Mouse (Mus musculus) layer of hippocampus, adult 8-10 months (tissue): Measurements from ENCODE around the gene Fam241b. TPM values are rescaled to one million over a fixed set of nuclear protein-coding genes. Genes with fewer than 3 reads are reported as not detected.
"Not testable (repeated sequence)": the region's sequence is repeated elsewhere in the genome, so short reads cannot be mapped to it uniquely, and the experiment has no call there.

Experiments
- DNase-seq, 2 experiments: peaks; one replicate each; pipeline ENCODE4 v3.0.0; 2022; ENCODE audit warnings: low spot score in 2 of 2
- total RNA-seq, 4 experiments: library from RNA; stranded (reverse); gene quantifications; 2 replicates each; pipeline ENCODE4 v1.2.4; 2022

Fam241b gene
- total RNA-seq, 4 experiments from 2014 or later = 37.3 to 46.9 (median 41.6) TPM

DNA sequence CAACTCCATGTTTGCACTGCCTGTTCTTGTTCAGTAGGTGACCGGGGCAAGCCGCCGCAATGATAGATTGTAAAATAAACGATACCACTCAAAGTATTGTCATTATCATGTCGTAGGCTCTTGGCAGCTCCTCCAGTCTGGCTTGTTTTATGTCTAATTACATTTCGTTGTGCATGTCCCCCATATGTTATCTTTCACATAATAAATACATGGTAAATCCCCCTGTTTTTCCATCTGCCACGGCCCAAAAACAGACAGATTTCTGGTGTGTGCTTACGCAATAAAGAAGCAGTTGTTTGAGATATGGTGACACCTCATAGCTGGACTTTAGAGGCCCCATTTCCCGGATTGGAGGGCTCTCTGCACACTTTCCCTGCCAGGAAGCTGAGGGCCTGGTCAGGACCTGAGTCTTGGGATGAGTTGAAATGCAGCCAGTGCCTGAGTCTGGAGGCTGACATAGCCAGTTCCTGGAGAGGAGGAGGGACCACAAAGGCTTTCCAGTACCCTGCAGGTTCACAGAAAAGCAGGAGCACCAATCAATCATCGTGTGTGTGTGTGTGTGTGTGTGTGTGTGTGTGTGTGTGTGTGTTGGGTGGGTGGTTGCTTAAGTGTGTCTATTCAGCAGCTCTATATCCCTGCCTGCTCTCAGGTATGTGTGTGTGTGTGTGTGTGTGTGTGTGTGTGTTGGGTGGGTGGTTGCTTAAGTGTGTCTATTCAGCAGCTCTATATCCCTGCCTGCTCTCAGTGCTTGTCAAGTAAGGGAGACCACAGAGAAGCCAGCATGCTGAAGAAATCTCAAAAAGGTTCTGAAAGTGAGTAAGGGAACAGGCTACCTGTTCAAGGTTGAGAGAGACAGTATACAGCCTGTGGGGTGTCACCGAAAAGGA lies 67.2 kb downstream of the Fam241b start:
- no peak for DNase-seq

DNA sequence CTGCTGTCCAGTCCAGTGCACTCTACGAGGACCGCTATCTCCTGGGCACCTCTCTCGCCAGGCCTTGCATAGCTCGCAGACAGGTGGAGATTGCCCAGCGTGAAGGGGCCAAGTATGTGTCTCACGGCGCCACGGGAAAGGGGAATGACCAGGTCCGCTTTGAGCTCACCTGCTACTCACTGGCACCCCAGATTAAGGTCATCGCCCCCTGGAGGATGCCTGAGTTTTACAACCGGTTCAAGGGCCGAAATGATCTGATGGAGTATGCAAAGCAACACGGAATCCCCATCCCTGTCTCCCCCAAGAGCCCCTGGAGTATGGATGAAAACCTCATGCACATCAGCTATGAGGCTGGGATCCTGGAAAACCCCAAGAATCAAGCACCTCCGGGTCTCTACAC lies 72.4 kb downstream of the Fam241b start:
- DNase-seq = not testable (repeated sequence)

DNA sequence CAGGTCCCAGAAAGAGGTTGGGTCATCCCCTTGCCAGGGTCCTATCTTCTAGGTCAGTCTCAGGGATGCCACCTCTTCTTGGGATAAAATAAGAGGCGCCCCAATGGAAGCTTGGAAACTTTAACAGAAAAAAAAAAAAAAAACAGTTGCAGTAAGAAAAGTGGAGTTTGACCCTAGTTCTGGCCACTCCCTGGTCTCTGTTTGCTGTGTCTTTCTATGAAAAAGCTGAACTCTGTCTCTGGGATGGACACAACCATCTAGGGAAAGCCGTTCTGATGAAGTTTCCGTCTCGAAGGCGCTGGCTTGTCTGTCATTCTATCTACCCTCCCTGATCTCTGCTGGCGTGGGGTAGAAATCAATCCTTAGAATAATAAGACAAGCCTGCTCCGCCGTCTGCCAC lies 73.1 kb downstream of the Fam241b start:
- no peak for DNase-seq

DNA sequence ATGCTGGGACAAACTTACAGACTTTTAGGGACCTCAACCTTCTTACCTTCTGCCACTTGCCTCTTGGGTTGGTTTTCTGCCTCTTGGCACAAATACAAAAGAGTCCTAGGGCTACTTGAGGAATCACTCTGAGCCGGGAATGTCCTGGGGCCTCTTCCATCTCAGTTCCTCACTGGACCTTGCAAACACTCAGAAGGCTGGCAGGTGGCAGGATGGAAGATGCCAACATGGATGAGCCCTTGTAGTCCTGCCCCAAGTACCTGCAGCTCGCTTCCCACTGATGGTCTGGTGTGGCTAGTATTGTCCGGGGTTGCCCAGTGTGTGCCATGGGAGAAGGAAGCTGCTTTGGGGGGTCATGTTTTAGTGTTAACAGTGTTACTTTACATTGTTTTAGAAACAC lies 73.8 kb downstream of the Fam241b start:
- no peak for DNase-seq

DNA sequence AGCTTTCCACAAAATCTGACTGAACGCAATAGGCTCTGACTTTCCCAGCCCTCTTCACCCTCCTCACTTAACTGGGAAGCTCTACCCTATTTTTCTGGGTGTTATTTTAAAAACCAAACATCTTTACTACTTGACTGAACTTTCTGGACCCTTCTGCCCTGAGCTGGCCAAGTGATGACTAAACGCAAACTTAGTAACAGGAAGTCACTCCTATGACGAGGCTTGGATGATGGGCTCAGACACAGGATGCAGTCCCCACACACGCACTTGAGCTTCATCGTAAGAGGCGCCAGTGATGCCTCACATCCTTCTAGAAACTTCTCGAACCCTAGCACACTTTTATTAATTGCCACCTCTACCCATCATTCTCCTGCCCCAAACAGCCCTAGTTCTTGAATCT lies 74.3 kb downstream of the Fam241b start:
- no peak for DNase-seq

DNA sequence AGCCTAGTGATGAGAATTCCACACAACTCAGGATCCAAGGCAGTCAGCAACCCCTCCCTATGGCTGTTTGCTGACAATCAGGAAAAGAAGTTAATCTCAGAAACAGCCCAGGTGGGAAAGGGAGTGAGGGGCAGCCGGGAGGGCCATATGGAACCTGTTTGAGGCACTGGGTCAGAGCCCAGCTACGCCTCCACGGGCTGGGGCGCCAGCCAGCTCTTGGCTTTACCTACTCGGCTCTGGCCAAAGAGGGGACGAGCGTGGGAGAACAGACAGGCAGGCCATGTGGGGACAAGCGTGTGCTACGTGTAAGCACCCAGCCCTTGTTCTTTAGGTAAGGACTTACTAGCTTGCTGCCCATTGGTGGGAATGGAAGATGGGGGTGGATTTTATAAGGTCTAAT lies 75.2 kb downstream of the Fam241b start:
- no peak for DNase-seq

DNA sequence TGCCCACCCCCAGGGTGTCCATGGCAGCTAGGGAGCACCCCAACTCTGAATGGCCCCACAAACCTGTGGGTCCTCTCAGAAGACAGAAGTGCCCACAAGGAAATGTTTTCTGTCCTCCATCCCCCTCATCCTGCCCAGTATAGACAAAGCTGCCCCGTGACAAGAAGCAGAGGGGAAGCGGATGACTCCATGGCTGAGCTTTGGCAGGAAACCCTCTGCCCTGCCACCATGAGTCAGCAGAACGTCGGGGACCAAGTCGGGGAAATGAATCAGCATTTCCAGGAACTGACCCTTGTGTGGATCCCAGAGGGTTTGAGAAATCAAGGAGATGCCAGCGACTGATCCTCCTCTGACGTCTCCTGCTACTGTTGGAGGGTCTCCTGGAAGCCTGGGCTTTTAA lies 77.5 kb downstream of the Fam241b start:
- DNase-seq = no peak

DNA sequence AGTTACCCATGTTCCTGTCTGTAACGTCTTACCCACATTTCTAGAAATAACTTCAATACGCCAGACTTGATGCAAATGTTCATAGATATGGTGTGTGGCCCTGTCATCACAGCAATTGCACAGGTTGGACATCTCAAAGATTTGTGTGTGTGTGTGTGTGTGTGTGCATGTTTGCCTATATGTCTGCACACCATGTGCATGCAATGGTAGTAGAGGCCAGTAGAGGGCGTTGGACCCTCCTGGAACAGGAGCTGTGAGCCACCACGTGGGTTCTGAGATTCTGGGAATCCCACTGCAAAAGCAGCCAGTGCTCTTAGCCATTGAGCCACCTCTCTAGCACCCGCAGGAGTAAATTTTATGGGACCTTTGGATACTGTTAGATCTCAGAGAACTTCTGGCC lies 80.9 kb downstream of the Fam241b start:
- DNase-seq = no peak

DNA sequence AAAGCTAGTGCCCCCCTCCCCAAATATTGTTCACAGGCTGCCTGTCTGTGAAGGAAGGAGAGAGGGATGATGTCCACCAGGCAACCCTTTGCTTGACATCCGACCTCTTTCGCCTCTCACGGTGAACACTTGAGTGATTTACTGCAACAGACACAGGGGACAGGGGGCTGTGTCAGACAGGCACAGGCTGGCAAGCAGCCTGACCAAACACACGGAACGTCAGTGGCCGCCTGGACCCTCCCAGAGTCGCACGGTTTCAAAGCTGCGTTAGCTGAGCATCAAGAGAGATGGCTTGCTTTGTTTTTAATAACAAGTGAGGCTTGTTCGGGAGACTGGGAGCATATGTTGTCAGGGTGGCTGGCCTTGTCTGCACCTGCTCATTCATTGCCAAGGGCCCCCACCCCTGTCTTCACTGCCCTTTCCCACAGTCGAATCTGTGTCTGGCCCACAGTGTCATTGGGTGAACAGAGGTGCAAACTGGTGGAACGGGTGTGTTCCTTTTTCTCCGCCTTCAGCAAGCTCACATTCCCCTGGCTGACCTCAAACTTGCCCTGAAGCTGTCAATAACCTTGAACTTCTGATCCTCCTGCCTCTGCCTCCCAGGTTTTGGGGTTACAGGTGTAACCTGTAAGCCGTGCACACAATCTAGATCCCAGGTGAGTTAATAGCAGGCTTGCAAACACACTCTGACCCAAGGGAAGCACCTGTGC lies 82.6 kb downstream of the Fam241b start:
- no peak for DNase-seq

DNA sequence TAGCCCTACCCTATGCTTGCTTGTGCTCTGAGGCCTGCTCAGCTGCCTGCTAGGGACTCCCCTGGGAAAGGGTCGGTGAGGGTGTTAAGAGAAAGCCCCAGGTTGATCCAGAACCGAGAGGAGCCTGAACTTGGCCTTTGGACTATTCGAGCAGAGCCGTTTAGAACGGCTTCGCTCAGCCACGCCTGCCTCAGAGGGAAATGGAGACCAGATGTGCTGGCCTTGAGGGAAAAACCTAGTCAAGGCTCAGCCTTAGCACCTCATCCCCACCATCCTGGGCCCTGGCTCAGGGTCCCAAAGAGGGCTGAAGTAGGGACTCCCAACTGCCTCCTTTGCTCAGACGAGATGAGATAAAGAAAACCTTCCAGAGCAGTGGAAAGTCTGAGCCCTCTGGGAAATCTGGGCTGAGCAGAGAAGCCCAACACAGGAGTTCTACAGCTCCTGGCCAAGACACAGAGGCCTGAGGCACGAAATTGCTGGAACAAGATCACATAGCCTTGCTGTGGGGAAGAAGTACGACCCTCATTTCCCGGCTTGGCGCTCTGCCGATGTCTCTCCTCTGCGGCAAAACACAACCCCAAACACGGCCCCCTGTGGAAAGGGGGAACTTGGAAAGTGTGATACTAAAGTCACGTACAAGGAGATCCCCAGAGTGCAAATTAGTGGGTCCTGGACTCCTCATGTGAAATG lies 83.4 kb downstream of the Fam241b start:
- DNase-seq = no peak

DNA sequence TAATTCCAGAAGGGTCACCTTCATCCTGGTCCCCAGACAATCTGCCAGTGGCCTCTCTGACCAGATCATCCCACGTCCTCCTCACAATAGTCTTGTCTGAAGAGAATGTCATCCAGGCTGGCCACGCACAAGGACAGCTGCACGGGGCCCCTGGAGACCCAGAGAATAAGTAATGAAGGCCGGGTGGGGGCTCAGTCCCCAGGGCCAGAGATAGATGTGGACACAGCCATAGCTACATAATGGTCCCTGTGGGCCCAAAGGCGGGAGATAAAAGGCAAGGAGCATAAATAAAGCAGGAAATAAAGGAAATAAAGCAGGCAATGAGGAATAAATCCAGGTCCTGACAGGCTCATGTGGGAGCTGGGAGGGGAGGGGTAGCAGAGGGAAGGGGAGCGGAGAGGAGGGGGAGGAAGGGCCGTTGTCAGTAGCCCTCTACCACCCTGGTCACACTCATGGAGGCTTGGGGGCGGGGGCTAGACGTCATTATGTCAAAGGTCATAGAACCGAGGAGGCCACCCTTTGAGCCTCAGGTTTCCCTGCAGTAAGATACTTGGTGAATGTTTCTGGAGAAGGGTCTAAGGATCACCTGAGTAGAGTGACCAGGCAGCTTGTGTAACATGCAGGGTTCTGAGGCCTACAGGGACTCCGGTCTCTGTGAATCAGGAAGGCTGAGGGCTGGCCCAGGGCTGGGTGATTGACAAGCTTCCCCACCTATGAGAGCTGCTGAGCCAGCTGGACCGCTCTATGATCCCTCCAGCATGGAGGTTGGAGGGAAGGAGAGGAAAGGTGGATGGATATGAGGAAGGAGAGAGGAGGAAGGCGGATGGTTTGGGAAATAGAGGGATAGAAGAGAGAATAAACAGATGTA lies 85.0 kb downstream of the Fam241b start:
- DNase-seq = no peak

Other genes starting within 250 kb of the Fam241b start
- gene Col13a1, start 164.8 kb downstream of the Fam241b start, total RNA-seq = 1 to 10 TPM; 1.3 to 2.1 (median 1.7) TPM
- gene Neurog3, start 10.8 kb downstream of the Fam241b start, total RNA-seq = not detected
- gene Tspan15, start 87.3 kb upstream of the Fam241b start, total RNA-seq = 10 to 100 TPM; 14.3 to 20.4 (median 20.4) TPM
- gene Tacr2, start 108.5 kb upstream of the Fam241b start, total RNA-seq = under 1 TPM; 0.19 to 0.71 (median 0.35) TPM
- 100 to 1,000 TPM; 306 to 330 (median 314) TPM for gene Hk1, start 236.0 kb upstream of the Fam241b start, total RNA-seq